Mouse (Mus musculus) gastrocnemius, adult 18-20 months (tissue): Measurements from ENCODE around the gene Hist2h2ab. TPM values are rescaled to one million over a fixed set of nuclear protein-coding genes. Genes with fewer than 3 reads are reported as not detected.
"Not testable (repeated sequence)": the region's sequence is repeated elsewhere in the genome, so short reads cannot be mapped to it uniquely, and the experiment has no call there.

Experiments
- DNase-seq: peaks from one replicate; pipeline ENCODE4 v3.0.0; 2021; ENCODE audit warnings: low spot score
- total RNA-seq, 2 experiments: library from RNA; stranded (reverse); gene quantifications; 2 replicates each; pipeline ENCODE4 v1.2.3; 2021

Hist2h2ab gene
- total RNA-seq, 2 experiments from 2014 or later: 0.62 to 1.8 TPM

- DNase-seq: peak; percentile 87
Measured at GRCm38 (mm10) chr3:96197129-96197749, 22.4 kb upstream of the Hist2h2ab start.

GRCm38 (mm10) chr3:96198181-96198580 lies 21.5 kb upstream of the Hist2h2ab start:
- DNase-seq: no peak

- DNase-seq: not testable (repeated sequence)
Measured at GRCm38 (mm10) chr3:96198601-96199251, 20.9 kb upstream of the Hist2h2ab start.

- DNase-seq: no peak
Measured at GRCm38 (mm10) chr3:96199731-96200130, 19.9 kb upstream of the Hist2h2ab start.

GRCm38 (mm10) chr3:96207819-96208218 lies 11.8 kb upstream of the Hist2h2ab start:
- DNase-seq: no peak

GRCm38 (mm10) chr3:96209242-96209641 lies 10.4 kb upstream of the Hist2h2ab start:
- no peak for DNase-seq

- peak; percentile 21 for DNase-seq
Measured at GRCm38 (mm10) chr3:96219191-96219641, 449 bp upstream of the Hist2h2ab start.

- DNase-seq: not testable (repeated sequence)
Measured at GRCm38 (mm10) chr3:96220131-96220764, 583 bp downstream of the Hist2h2ab start.

- peak; percentile 89 for DNase-seq
Measured at GRCm38 (mm10) chr3:96220765-96221639, 1.3 kb downstream of the Hist2h2ab start, which contains the start of the genes Hist2h2ac and Hist2h2be. Gene Hist2h2ac, minus strand, starts transcription at chr3:96220880. Gene Hist2h2be, plus strand, starts transcription at chr3:96221119.

GRCm38 (mm10) chr3:96221640-96222038 lies 2.0 kb downstream of the Hist2h2ab start:
- DNase-seq: no peak

- DNase-seq: no peak
Measured at GRCm38 (mm10) chr3:96222774-96223173, 3.1 kb downstream of the Hist2h2ab start.

GRCm38 (mm10) chr3:96225421-96225820 lies 5.8 kb downstream of the Hist2h2ab start:
- no peak for DNase-seq

GRCm38 (mm10) chr3:96226695-96227648 lies 7.3 kb downstream of the Hist2h2ab start:
- DNase-seq: no peak

- DNase-seq: no peak
Measured at GRCm38 (mm10) chr3:96228828-96229227, 9.2 kb downstream of the Hist2h2ab start.

- DNase-seq: no peak
Measured at GRCm38 (mm10) chr3:96230404-96230803, 10.7 kb downstream of the Hist2h2ab start.

- DNase-seq: no peak
Measured at GRCm38 (mm10) chr3:96230910-96231757, 11.5 kb downstream of the Hist2h2ab start.

- no peak for DNase-seq
Measured at GRCm38 (mm10) chr3:96231758-96232120, 12.1 kb downstream of the Hist2h2ab start.

GRCm38 (mm10) chr3:96234914-96235313 lies 15.2 kb downstream of the Hist2h2ab start:
- DNase-seq: no peak

GRCm38 (mm10) chr3:96235836-96236235 lies 16.2 kb downstream of the Hist2h2ab start:
- DNase-seq: no peak
